Mouse (Mus musculus) heart, adult 2 months (tissue): ENCODE data around the gene Trim69.

ENCODE experiments used
- CTCF ChIP-seq: fragments of 200-600 bp; IDR thresholded peaks from 2 replicates; pipeline ENCODE4 v1.8.1; 2022; ENCODE audit warnings: antibody characterized with exemption, mild to moderate bottlenecking, moderate library complexity
- EP300 ChIP-seq: fragments of 200-500 bp; IDR thresholded peaks from 2 replicates; pipeline ENCODE4 v1.6.1; 2011; ENCODE audit warnings: low read depth, low read length, control low read depth; ENCODE audit not compliant: insufficient read depth
- POLR2A ChIP-seq: fragments of 200-500 bp; IDR thresholded peaks from 2 replicates; pipeline ENCODE4 v1.6.1; 2011; ENCODE audit warnings: mild to moderate bottlenecking, low read depth, low read length, control low read depth; ENCODE audit not compliant: insufficient read depth

- TF ChIP-seq POLR2A (no peak), CTCF (no peak), EP300 (no peak)
Measured at GRCm38 (mm10) chr2:122191849-122192248, 31.3 kb downstream of the Trim69 start.
